Mouse (Mus musculus) olfactory bulb, adult 2 months (tissue): ENCODE measurements around the gene Prkag2. TPM values are rescaled to one million over a fixed set of nuclear protein-coding genes. Genes with fewer than 3 reads are reported as not detected.

Experiments
- H3K27ac ChIP-seq: fragments of 200-500 bp; 2 replicates; pipeline ENCODE4 v1.5.1; 2012; ENCODE audit warnings: low read depth, low read length; ENCODE audit not compliant: insufficient read depth
- H3K4me1 ChIP-seq: fragments of 200-500 bp; 2 replicates; pipeline ENCODE4 v1.6.1; 2012; ENCODE audit warnings: low read length; ENCODE audit not compliant: control insufficient read depth, insufficient read depth
- H3K4me3 ChIP-seq: fragments of 200-500 bp; 2 replicates; pipeline ENCODE4 v1.5.1; 2012; ENCODE audit warnings: mild to moderate bottlenecking, low read depth, low read length, moderate library complexity; ENCODE audit not compliant: insufficient read depth
- CTCF ChIP-seq: fragments of 200-500 bp; IDR thresholded peaks from 2 replicates; pipeline ENCODE4 v1.5.1; 2012; ENCODE audit warnings: low read depth, mild to moderate bottlenecking, low read length, moderate library complexity; ENCODE audit not compliant: insufficient read depth
- POLR2A ChIP-seq: fragments of 200-500 bp; IDR thresholded peaks from 2 replicates; pipeline ENCODE4 v1.6.1; 2012; ENCODE audit warnings: mild to moderate bottlenecking, low read depth, low read length, moderate library complexity; ENCODE audit not compliant: insufficient read depth
- WGBS: fragments of 180-500 bp; shearing (Covaris S2); methylation state at CpG from one replicate; pipeline ENCODE4 v1.1.7; 2018; 5-methylcytosine and 5-hydroxymethylcytosine counted together
- polyA plus RNA-seq: library from polyadenylated mRNA; stranded (reverse); fragments of >200 nt; gene quantifications from 2 replicates; pipeline ENCODE4 v1.2.4, GENCODE M21; 2012; ENCODE audit warnings: low replicate concordance; ENCODE audit not compliant: missing spikeins, insufficient read depth, insufficient read length

Gene Prkag2
- polyA plus RNA-seq, 1 experiment, result not detected

GRCm38 (mm10) chr5:25041307-25041706 lies 59.1 kb downstream of the Prkag2 start:
- 41% methylated on average over 5 of the region's 5 CpGs for WGBS
- Histone ChIP-seq H3K4me1 (peaks cover 2% of the 10 kb centered on the region; the same call in 1 of the 2 replicates), H3K27ac (no peak overlapping the region), H3K4me3 (no peak overlapping the region)
- TF ChIP-seq POLR2A (no peak), CTCF (no peak)

DNA sequence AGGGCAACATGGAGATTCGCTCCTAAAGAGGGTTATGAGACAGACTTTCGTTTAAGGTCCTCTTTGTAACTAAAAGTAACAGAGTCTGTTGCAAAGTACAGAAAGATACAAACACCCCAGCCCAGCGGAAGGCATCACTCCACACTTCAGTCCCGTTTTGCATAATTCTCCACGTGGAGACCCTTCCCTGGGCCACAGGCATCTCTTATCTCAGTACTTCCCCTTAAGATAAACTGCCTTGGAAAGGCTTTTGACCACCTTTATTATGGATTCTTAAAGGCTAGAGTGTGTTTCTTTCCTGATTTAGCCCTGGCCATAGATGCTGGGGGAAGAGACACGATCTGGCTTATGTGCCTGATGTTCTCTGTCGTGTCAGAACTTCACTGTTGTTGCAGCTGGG lies 59.5 kb downstream of the Prkag2 start:
- TF ChIP-seq POLR2A (no peak), CTCF (no peak)
- 78% methylated on average over 7 of the region's 7 CpGs for WGBS
- H3K4me3 ChIP-seq, result no peak overlapping the region
- no peak overlapping the region for H3K27ac ChIP-seq
- H3K4me1 ChIP-seq, result peaks cover 2% of the 10 kb centered on the region; the same call in 1 of the 2 replicates

DNA sequence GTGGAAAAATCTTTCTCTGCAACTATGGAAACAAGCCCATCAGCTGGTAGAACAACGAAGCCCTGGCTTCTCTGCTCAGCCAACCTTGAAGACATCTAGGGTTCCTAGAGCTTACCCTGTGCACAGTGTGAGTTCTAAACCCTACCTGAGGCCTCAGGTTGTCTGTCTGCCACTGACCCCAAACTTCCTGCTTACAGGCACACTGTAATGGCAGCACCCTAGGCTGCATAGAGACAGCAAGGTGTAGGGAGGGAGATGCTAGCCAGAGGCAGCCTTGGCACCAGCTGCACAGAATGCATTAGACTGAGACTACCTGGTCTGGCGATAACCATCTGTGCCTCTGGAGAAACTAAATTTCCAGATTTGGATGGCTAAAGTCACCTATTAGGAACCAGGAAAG lies 61.6 kb downstream of the Prkag2 start:
- Histone ChIP-seq H3K4me3 (no peak overlapping the region), H3K4me1 (no peaks in the 10 kb centered on the region), H3K27ac (no peak overlapping the region)
- TF ChIP-seq POLR2A, result no peak
- no peak for TF ChIP-seq CTCF
- 92% methylated on average over 2 of the region's 2 CpGs for WGBS

- Histone ChIP-seq H3K4me1 (peaks cover 5% of the 10 kb centered on the region; the same call in 1 of the 2 replicates), H3K4me3 (no peak overlapping the region), H3K27ac (no peak overlapping the region)
- TF ChIP-seq CTCF, result no peak
- WGBS, result 97% methylated on average over 3 of the region's 3 CpGs
Measured at GRCm38 (mm10) chr5:25035391-25035790, 65.1 kb downstream of the Prkag2 start.

DNA sequence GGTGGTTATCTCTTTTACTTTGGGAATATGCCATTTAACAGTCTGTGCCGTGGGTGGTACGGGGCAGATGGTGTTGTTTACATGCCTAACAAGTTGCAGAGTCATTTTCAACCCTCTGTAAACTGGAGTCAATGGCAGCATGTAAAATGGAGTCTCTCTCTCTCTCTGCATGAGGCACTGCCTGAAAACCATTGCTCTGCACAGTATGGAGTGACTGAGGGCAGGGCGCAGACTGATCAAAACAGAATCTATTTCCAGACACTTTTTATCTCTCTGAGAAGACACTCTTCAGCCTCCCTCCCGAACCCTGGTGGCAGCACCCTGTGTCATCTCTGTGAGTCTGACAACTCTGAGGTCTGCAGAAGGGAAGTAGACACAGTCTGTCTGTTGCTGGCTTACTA lies 69.0 kb downstream of the Prkag2 start:
- no peak overlapping the region for H3K4me3 ChIP-seq
- no peak overlapping the region for H3K27ac ChIP-seq
- TF ChIP-seq POLR2A (no peak), CTCF (no peak)
- peaks cover 5% of the 10 kb centered on the region; the same call in 1 of the 2 replicates for H3K4me1 ChIP-seq
- 54% methylated on average over 4 of the region's 4 CpGs for WGBS

DNA sequence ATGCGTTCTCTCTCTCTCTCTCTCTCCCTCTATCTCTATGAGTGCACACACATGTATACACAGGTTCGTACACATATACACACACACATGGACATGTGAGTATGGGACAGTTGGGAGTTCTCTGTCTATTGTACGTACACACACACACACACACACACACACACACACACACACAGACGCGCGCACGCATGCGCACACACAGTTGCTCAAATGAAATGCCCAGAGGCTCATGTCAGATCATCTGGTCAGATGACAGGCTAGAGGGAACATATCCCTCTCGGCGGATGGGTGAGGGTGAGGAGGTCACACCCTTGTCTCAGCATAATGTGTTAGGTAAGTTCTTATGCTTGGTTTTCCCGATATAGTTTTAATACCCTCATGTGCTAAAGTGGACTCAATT lies 69.4 kb downstream of the Prkag2 start:
- Histone ChIP-seq H3K4me3 (no peak overlapping the region), H3K4me1 (peaks cover 5% of the 10 kb centered on the region; the same call in 1 of the 2 replicates), H3K27ac (no peak overlapping the region)
- TF ChIP-seq POLR2A (no peak), CTCF (no peak)
- 91% methylated on average over 11 of the region's 11 CpGs for WGBS

DNA sequence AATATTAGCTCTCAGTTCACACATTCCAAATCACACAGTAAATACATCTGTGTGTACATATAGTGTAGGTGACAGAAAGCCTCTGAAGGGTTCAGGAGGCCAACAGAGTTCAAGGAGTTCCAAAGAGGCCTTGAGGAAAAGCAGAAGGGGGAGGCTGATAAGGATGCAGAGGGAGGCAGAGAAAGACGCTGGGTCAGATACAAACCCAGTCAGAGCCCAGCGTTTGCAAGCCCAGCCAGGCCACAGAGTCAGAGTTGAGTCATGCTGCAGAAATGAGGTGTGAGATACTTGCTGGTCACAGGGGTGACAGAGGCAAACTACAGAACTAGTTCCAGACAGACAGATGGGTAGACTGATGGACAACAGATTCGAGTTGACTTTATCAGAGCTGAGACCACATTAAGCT lies 70.2 kb downstream of the Prkag2 start:
- no peak overlapping the region for H3K4me3 ChIP-seq
- peaks cover 12% of the 10 kb centered on the region for H3K4me1 ChIP-seq
- H3K27ac ChIP-seq, result no peak overlapping the region
- TF ChIP-seq CTCF, result no peak
- no peak for TF ChIP-seq POLR2A
- 76% methylated on average over 3 of the region's 3 CpGs for WGBS

DNA sequence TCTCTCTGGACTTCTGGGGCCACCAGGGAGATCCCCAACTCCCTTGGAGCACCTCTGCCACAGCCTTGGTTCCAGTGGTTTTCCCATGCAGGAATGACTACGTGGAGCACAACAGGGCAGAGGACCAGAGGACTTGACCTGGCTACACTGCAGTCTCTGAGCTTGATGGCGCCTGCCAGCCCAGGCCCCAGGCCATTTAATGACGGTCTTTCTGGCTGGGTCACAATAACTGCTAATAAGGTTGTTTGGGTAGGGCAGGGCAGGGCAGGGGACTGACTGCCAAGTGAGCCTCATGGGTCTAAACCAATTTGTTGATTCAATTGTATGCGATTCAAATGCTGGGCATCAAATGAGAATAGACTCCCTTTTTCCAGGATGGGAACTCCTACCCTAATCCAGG lies 72.8 kb downstream of the Prkag2 start:
- Histone ChIP-seq H3K27ac (no peak overlapping the region), H3K4me1 (peaks cover 13% of the 10 kb centered on the region), H3K4me3 (no peak overlapping the region)
- 62% methylated on average over 4 of the region's 4 CpGs for WGBS
- TF ChIP-seq POLR2A, result no peak
- TF ChIP-seq CTCF, result no peak

- TF ChIP-seq POLR2A (no peak), CTCF (no peak)
- WGBS, result 73% methylated on average over 12 of the region's 12 CpGs
- H3K4me3 ChIP-seq, result no peak overlapping the region
- H3K27ac ChIP-seq, result no peak overlapping the region
- peaks cover 8% of the 10 kb centered on the region; the same call in 1 of the 2 replicates for H3K4me1 ChIP-seq
Measured at GRCm38 (mm10) chr5:25025309-25026019, 75.0 kb downstream of the Prkag2 start.
